Mouse (Mus musculus) cortical plate, adult 2 months (tissue): ENCODE results near the gene Rabggtb.

Source experiments
- CTCF ChIP-seq: fragments of 200-500 bp; IDR thresholded peaks from 2 replicates; pipeline ENCODE4 v1.5.1; 2011; ENCODE audit warnings: mild to moderate bottlenecking, control low read depth, low read length; ENCODE audit not compliant: insufficient read depth; ENCODE audit errors: extremely low read depth
- POLR2A ChIP-seq: fragments of 200-500 bp; IDR thresholded peaks from 2 replicates; pipeline ENCODE4 v1.6.1; 2011; ENCODE audit warnings: mild to moderate bottlenecking, low read length, control low read depth; ENCODE audit not compliant: insufficient read depth; ENCODE audit errors: extremely low read depth

DNA sequence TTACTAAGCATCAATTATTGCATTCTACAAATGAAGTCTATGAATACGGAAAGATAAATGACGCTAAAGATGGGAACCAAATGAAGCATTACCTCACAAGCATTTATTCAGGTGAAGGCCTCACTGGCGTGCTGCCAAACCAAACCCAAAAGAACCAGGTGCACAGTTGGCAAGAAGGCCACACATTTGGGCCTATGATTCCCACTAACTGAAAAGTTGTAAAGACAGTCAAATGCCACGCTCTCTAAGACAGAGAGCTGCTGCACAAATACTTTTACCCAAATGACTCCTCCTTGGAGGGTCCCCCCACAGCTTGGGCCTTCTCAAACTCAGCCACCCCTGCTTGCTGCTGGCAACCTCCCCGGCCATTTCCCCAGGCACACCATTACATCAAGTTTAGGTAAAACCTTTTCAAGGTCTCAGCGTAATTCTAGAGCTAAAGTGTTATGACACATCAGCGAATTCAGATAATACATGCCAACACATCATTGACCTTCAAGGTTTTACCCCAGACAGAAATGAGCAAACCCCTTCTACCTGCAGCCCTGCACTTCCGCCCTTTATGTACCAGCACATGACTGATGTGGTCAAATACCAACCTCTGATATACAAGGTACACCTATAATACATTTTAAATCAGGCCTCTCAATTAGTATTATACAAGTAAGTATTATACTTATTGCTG is 1.5 kb downstream of the Rabggtb start:
- TF ChIP-seq CTCF (no peak), POLR2A (no peak)
